Mouse (Mus musculus) adrenal gland, postnatal 4 days (tissue): ENCODE results near the gene Cbx5. TPM values are rescaled to one million over a fixed set of nuclear protein-coding genes. Genes with fewer than 3 reads are reported as not detected.
"Not testable (repeated sequence)": the region's sequence is repeated elsewhere in the genome, so short reads cannot be mapped to it uniquely, and the experiment has no call there.

Experiments used
- DNase-seq, 2 experiments: peaks; one replicate each; pipeline ENCODE4 v3.0.0; 2021 to 2022; ENCODE audit warnings: low spot score in 2 of 2, mixed read lengths in 2 of 2
- total RNA-seq, 2 experiments: library from RNA; stranded (reverse); gene quantifications; 2 replicates each; pipeline ENCODE4 v1.2.3; 2021

Cbx5 gene
- total RNA-seq, 2 experiments from 2014 or later = 111 to 127 TPM

DNA sequence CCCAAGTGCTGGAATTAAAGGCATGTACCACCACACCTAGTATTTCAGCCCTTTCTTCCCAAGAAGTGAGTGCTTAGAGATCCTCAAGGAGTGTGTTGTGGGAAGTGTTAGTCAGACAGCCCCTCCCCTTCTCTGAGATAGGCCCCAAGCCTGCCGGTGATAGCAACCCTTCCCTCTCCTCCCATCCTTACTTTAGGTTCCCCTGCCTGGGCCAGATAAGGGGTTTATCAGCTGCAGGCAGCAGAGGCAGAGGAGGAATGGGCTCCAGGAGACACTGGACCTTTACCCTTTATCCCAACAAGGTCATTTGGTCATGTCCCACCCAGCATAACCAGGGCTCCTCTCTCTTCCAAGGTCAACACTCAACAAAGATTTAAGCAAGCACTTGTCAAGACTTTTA, 12.0 kb upstream of the Cbx5 start:
- DNase-seq = no peak

DNA sequence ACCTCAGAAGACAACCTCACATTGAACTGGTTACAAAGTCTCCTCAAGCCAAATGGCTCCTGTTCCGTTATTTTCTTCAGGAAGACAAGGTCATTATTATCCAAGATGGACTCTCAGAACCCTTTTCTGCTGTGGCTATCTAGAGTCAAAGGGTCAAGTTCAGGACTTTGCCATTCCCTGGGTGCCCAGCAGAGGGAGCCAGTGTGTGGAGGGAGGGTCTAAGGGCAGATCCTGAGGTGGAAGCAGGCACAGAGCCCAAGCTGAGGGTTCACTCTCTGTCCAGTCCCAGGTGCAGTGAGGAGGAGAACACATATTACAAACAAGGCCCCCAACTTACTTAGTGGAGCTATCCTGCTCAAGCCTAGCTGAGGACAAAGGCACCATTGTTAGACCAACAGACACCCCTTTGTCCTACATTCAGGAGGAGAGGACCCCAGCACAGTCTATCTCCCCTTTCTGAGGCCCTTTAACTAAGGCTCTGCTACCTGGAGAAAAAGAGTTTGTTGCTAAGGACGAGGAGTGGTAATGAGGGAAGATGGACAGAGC, 10.7 kb upstream of the Cbx5 start:
- DNase-seq = peak in 1 of 2 experiments; percentile 66

GRCm38 (mm10) chr15:103249511-103249910, 9.9 kb upstream of the Cbx5 start:
- not testable (repeated sequence) for DNase-seq

- no peak for DNase-seq
Observed at GRCm38 (mm10) chr15:103248401-103249313, 9.0 kb upstream of the Cbx5 start.

GRCm38 (mm10) chr15:103247782-103248400, 8.3 kb upstream of the Cbx5 start:
- DNase-seq = no peak

GRCm38 (mm10) chr15:103247078-103247781, 7.6 kb upstream of the Cbx5 start:
- no peak for DNase-seq

DNA sequence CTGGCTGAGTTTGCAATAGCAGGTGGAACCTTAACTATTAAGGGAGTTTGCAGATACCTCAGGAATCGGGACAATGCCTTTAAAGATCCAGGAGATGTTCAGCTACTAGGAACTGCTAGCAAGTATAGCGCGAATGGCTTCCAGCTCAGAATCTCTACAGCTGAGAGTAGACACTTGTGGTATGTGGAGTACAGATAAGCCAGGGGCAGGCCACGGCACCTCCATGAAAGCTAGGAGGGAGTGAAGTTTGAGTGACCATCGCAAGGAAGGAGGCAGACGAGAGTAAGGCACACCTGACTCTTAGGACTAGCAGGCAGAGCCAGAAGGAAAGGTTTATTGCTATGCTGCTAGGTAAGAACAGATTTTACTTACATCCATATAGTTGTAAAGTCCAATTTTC, 6.0 kb upstream of the Cbx5 start:
- no peak for DNase-seq

GRCm38 (mm10) chr15:103242885-103243284, 3.3 kb upstream of the Cbx5 start:
- DNase-seq = no peak

DNA sequence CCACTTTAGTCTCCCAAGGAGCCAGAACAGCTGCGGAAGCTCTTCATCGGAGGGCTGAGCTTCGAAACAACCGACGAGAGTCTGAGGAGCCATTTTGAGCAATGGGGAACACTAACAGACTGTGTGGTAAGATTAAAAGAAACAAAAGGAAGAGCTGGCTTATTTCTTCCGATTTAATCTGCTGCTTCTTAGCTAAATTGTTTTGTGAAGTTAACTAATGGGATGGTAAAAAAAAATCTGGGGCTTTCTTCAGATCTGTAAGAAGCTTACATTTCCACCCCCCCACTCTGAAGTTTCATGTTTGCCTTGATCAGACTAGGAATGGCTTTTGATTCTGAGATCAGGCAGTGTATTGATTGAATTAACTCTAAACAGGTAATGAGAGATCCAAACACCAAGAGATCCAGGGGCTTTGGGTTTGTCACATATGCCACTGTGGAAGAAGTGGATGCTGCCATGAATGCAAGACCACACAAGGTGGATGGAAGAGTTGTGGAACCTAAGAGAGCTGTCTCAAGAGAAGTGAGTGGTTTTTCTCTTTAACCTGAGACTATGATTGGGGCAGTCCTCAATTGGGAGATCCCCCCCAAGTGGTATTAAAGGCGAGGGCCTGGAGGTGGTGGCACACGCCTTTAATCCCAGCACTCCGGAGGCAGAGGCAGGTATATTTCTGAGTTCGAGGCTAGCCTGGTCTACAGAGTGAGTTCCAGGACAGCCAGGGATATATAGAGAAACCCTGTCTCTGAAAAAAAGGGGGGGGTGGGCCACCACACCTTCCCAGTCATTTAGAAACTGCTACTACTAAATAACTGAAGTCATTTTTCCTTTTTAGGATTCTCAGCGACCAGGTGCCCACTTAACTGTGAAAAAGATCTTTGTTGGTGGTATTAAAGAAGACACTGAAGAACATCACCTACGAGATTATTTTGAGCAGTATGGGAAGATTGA, 1.7 kb upstream of the Cbx5 start:
- not testable (repeated sequence) for DNase-seq

DNA sequence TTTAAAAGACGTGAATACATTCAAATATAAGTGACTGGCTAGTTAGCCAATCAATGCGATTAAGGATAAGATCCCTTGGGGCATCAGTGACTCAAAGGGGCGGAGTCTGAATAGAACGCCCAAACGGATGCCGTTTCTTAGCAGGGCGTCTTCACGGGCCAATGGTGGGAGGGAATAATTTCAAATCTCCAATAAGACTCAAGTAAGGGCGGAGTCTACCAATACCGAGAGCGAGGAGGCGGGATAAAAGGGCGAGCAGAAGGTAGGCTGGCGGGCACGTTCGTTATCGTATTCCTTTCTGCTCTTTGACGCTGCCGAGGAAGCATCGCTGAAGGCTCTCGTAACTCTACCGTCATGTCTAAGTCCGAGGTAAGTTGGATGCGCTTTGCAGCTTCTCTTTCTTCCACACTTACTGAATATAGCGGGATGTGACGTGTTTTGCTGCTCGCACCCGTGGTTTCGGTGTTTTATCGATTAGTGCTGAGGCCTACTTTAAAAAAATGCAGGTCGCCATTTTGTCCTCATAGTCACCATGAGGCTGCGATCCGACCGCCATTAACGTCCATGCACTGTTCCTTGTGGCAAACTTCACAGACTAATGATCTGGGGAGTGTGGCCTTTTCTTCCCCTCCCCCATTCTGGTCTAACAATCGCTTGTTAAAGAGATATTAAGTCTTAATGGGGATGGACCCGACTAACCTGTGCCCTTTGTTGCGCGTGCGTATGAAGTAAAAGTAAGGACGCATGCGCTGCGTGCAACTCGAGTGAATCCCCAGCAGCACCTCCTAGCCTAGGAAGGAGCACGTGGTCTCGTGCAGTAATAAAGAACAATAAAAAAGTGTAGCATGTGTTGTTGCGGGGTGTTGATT, 778 bp upstream of the Cbx5 start, which contains the start of gene Hnrnpa1:
TSS of gene Hnrnpa1 (plus strand) at position 273 of the 869 bp plus-strand sequence.
- peak; percentile 72 to 80 for DNase-seq

- DNase-seq = peak; percentile 70 to 83
Observed at GRCm38 (mm10) chr15:103239130-103239684, 409 bp downstream of the Cbx5 start.

- no peak for DNase-seq
Observed at GRCm38 (mm10) chr15:103237295-103237694, 2.3 kb downstream of the Cbx5 start.

GRCm38 (mm10) chr15:103233119-103233518, 6.5 kb downstream of the Cbx5 start:
- no peak for DNase-seq

DNA sequence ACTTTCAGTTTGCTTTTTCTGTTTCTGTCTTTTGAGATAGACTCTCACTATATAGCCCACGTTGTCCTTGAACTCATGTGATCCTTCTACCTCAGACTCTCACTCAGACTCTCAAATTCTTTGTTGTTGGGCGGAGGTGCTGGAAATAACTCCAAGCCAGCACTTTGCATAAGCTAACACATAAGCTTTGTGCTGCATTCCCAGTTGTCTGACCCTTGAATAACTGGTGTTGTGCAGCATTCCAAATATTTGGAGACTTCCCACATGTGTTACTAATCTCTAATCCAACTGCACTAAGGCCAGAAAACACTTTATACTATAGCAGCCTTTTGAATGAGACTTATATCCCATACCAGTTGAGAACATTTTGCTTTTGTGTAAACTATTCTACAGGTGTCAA, 10.7 kb downstream of the Cbx5 start:
- DNase-seq = no peak

- DNase-seq = no peak
Observed at GRCm38 (mm10) chr15:103227572-103227971, 12.0 kb downstream of the Cbx5 start.

DNA sequence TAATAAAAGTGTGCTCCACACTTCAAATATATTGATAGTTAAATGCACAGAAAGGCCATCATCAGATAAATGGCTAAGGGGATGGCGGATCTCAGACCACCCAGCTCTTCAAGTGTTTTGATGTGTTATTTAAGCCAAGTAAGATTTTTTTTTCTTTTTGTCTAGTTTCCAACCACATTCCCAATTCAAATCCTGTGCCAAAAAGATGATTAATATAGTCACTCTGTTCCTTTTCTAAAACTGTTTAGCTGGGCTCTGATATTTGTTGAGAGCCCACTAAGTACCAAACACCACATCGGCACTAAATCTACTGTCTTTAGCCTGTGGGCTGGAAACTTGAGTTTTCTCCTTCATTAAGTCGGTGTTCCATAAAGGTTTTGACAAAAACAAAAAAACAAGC, 12.6 kb downstream of the Cbx5 start:
- no peak for DNase-seq

- no peak for DNase-seq
Observed at GRCm38 (mm10) chr15:103224161-103224560, 15.5 kb downstream of the Cbx5 start.

- DNase-seq = no peak
Observed at GRCm38 (mm10) chr15:103221386-103221785, 18.2 kb downstream of the Cbx5 start.

GRCm38 (mm10) chr15:103220785-103221184, 18.8 kb downstream of the Cbx5 start:
- DNase-seq = peak in 1 of 2 experiments; percentile 31
